Mouse (Mus musculus): ENCODE data around the gene Ifitm3.

The Ifitm3 gene

GRCm38 (mm10) chr7:140962733-140963132 is 47.8 kb downstream of the Ifitm3 start:
- no peak for DNase-seq (ENCODE audit: low spot score)

- no peak for DNase-seq (ENCODE audit: low spot score)
Observed at GRCm38 (mm10) chr7:140961416-140961815, 49.2 kb downstream of the Ifitm3 start.

- no peak for DNase-seq (ENCODE audit: low spot score)
Observed at GRCm38 (mm10) chr7:140960026-140960425, 50.5 kb downstream of the Ifitm3 start.
